In genomic region chr15:78257326-78258050, GRCm38 (mm10) we compare ENCODE assay signal across 8 mouse cellular contexts. TPM values are rescaled to one million over a fixed set of nuclear protein-coding genes. Genes with fewer than 3 reads are reported as not detected.
DNase-seq lines count a peak whose midpoint lies in the region; ATAC-seq and TF ChIP-seq lines count a peak whose summit lies in the region.

No protein-coding gene starts in this region.

- H3K4me3 ChIP-seq in MEL (ENCODE audit: control insufficient read depth in 1 of 2, insufficient read depth in 1 of 2, low read depth in 2 of 2, low read length in 2 of 2), result no peak overlapping the region
- no peak overlapping the region for H3K4me3 ChIP-seq in liver, postnatal 0 days (ENCODE audit: low read depth, low read length)

- H3K79me2 ChIP-seq in MEL (ENCODE audit: control insufficient read depth, insufficient read depth, low read length, poor library complexity), result no peaks in the 10 kb centered on the region

- WGBS in liver, postnatal 0 days (ENCODE audit: insufficient replicate concordance), result 19% methylated on average over 7 of the region's 7 CpGs

- TF ChIP-seq EP300 in MEL (IDR thresholded peaks at IDR 0.05; ENCODE audit: low read depth in 1 of 2, low read length in 2 of 2), result no peak
- TF ChIP-seq EP300 in liver, postnatal 0 days (IDR thresholded peaks at IDR 0.05; ENCODE audit: low read depth), result peak; percentile 67; the same call in 1 of the 2 replicates

- no peak overlapping the region for H3K27ac ChIP-seq in MEL (ENCODE audit: control insufficient read depth, low read depth, low read length)
- peak overlapping the region; percentile 87 for H3K27ac ChIP-seq in liver, postnatal 0 days (ENCODE audit: low read depth)

- no peaks in the 10 kb centered on the region for H3K9me3 ChIP-seq in MEL (replicated peaks; ENCODE audit: insufficient read depth, low read length)
- H3K9me3 ChIP-seq in liver, postnatal 0 days (ENCODE audit: low read length), result no peaks in the 10 kb centered on the region

- peak; percentile 92 to 95 (median 94) for TF ChIP-seq CTCF in MEL (IDR thresholded peaks at IDR 0.05 in 2 of 3, conservative IDR thresholded peaks at IDR 0.05 in 1 of 3; ENCODE audit: control insufficient read depth in 1 of 3, insufficient read depth in 1 of 3, low read depth in 2 of 3, low read length in 3 of 3, poor library complexity in 1 of 3, severe bottlenecking in 1 of 3)
- peak; percentile 95 for TF ChIP-seq CTCF in liver, postnatal 0 days (IDR thresholded peaks at IDR 0.05; ENCODE audit: low read depth)

- H3K9ac ChIP-seq in MEL (ENCODE audit: control insufficient read depth, low read depth, low read length, poor library complexity, severe bottlenecking), result no peak overlapping the region
- H3K9ac ChIP-seq in liver, postnatal 0 days (replicated peaks), result peak overlapping the region; percentile 2; the same call in 1 of the 2 replicates

- peak; percentile 99 for TF ChIP-seq RAD21 in MEL (IDR thresholded peaks at IDR 0.05; ENCODE audit: low read depth, low read length)

- ATAC-seq in granulocyte monocyte progenitor cell, adult 5-6 weeks (replicated peaks; ENCODE audit: poor library complexity, severe bottlenecking), result peak; percentile 72
- ATAC-seq in liver, postnatal 0 days, result peak; percentile 53

- H3K4me2 ChIP-seq in liver, postnatal 0 days (ENCODE audit: low read depth, low read length), result peak overlapping the region; percentile 23

- no peak for TF ChIP-seq POLR2A in MEL (IDR thresholded peaks at IDR 0.05; ENCODE audit: control insufficient read depth in 1 of 2, insufficient read depth in 1 of 2, low read depth in 1 of 2, low read length in 2 of 2, poor library complexity in 1 of 2)

- peaks cover 0 to 6% of the 10 kb centered on the region in 2 experiments; a peak in 2 of 4 replicates for H3K4me1 ChIP-seq in MEL (ENCODE audit: control insufficient read depth in 1 of 2, insufficient read depth in 2 of 2, low read length in 2 of 2)
- peaks cover 15% of the 10 kb centered on the region for H3K4me1 ChIP-seq in liver, postnatal 0 days (ENCODE audit: insufficient read depth)

- DNase-seq in B cell, adult 2 months, result peak; percentile 67 to 72
- peak; percentile 72 for DNase-seq in MEL (ENCODE audit: low read depth, low spot score)
- peak; percentile 52 for DNase-seq in cerebellum, adult 8-10 months
- peak; percentile 42 to 66 for DNase-seq in kidney, postnatal 25 days
- peak; percentile 78 for DNase-seq in liver, postnatal 0 days
- DNase-seq in retina, adult 2 months (ENCODE audit: low read depth, low spot score), result peak; percentile 32
- peak; percentile 63 for DNase-seq in urinary bladder, postnatal 14 days (ENCODE audit: low spot score)

- H3K27me3 ChIP-seq in MEL (ENCODE audit: control insufficient read depth in 1 of 2, insufficient read depth in 2 of 2, low read length in 2 of 2), result no peaks in the 10 kb centered on the region
- peaks cover 5% of the 10 kb centered on the region; the same call in 1 of the 2 replicates for H3K27me3 ChIP-seq in liver, postnatal 0 days (ENCODE audit: insufficient read depth, low read length)

- peaks cover 0 to 2% of the 10 kb centered on the region in 2 experiments; a peak in 1 of 4 replicates for H3K36me3 ChIP-seq in MEL (ENCODE audit: control insufficient read depth in 1 of 2, insufficient read depth in 2 of 2, low read length in 2 of 2)
- H3K36me3 ChIP-seq in liver, postnatal 0 days (replicated peaks; ENCODE audit: insufficient read depth, low read length), result 0 out of 2 replicates have a peak, but pooled peaks cover 5% of the 10 kb centered on the region

TF ChIP-seq in MEL, 35 proteins besides CTCF, POLR2A, EP300 and RAD21:
- peak; percentile 95 for TF ChIP-seq ZC3H11A (IDR thresholded peaks at IDR 0.05; ENCODE audit: low read depth, low read length)
- TF ChIP-seq POLR2AphosphoS5 (IDR thresholded peaks at IDR 0.05; ENCODE audit: borderline replicate concordance, low read depth, low read length), result no peak
- TF ChIP-seq POLR2AphosphoS2 (IDR thresholded peaks at IDR 0.05; ENCODE audit: low read length), result no peak
- no peak for TF ChIP-seq MAZ (IDR thresholded peaks at IDR 0.05; ENCODE audit: low read depth, low read length)
- no peak for TF ChIP-seq GATA1 (IDR thresholded peaks at IDR 0.05; ENCODE audit: low read depth, low read length)
- peak; percentile 97 for TF ChIP-seq SMC3 (IDR thresholded peaks at IDR 0.05; ENCODE audit: low read depth, low read length)

RNA-seq across cellular contexts. Expression of gene Ncf4, which starts 12.9 kb away (rescaled TPM):
- total RNA-seq in MEL (2012; rRNA removed), result 1.7 and 2.8 TPM in 2 replicates
- 10 to 100 TPM in 1 of 2 experiments, not detected in 1; 16.5 TPM for polyA plus RNA-seq in MEL (2012; ENCODE audit: insufficient read depth in 1 of 2, insufficient read length in 2 of 2, low read depth in 1 of 2, low replicate concordance in 2 of 2, missing spikeins in 1 of 2)
- 122 and 173 TPM in 2 replicates for total RNA-seq in granulocyte monocyte progenitor cell, adult 5-6 weeks (2014; fragmentation: Nextera tagmentation)
- 73.5 and 77.6 TPM in 2 replicates for total RNA-seq in granulocyte monocyte progenitor cell, adult 5-6 weeks (2017)
- polyA plus RNA-seq in liver, postnatal 0 days (2015; fragmentation: Nextera tagmentation; extraction: Ambion mirVana), result 55.5 and 56.7 TPM in 2 replicates

RNA-seq across cellular contexts. Expression of gene Csf2rb2, which starts 48.0 kb away (rescaled TPM):
- 0.33 and 0.54 TPM in 2 replicates for total RNA-seq in MEL (2012; rRNA removed)
- polyA plus RNA-seq in MEL (2012; ENCODE audit: insufficient read depth in 1 of 2, insufficient read length in 2 of 2, low read depth in 1 of 2, low replicate concordance in 2 of 2, missing spikeins in 1 of 2), result 1 to 10 TPM in 1 of 2 experiments, not detected in 1; 1.8 TPM
- total RNA-seq in granulocyte monocyte progenitor cell, adult 5-6 weeks (2014; fragmentation: Nextera tagmentation), result 7.8 and 10.7 TPM in 2 replicates
- total RNA-seq in granulocyte monocyte progenitor cell, adult 5-6 weeks (2017), result 1.6 and 4.1 TPM in 2 replicates
- 2.2 and 2.6 TPM in 2 replicates for polyA plus RNA-seq in liver, postnatal 0 days (2015; fragmentation: Nextera tagmentation; extraction: Ambion mirVana)

RNA-seq across cellular contexts. Expression of gene Pvalb, which starts 51.3 kb away (rescaled TPM):
- not detected in 2 replicates for total RNA-seq in MEL (2012; rRNA removed)
- polyA plus RNA-seq in MEL (2012; ENCODE audit: insufficient read depth in 1 of 2, insufficient read length in 2 of 2, low read depth in 1 of 2, low replicate concordance in 2 of 2, missing spikeins in 1 of 2), result not detected
- not detected in 2 replicates for total RNA-seq in granulocyte monocyte progenitor cell, adult 5-6 weeks (2014; fragmentation: Nextera tagmentation)
- total RNA-seq in granulocyte monocyte progenitor cell, adult 5-6 weeks (2017), result not detected in 2 replicates
- 2.4 TPM in 1 of 2 replicates, not detected in the other for polyA plus RNA-seq in liver, postnatal 0 days (2015; fragmentation: Nextera tagmentation; extraction: Ambion mirVana)

Comparison
In these comparisons a context has a peak if more than half of its experiments do, and no peak if none do; other contexts are left out.
1. RNA of gene Ncf4, which starts 12.9 kb away (total RNA-seq): 73.5 to 173 TPM in granulocyte monocyte progenitor cell, adult 5-6 weeks; 1.7 to 2.8 TPM in MEL; every median in the first group is over 10 times any median in the second.
2. Peak in every context shown above with its lines, with median percentiles within 50 percentile points of each other: DNase-seq.